Mouse (Mus musculus): ENCODE data around the gene Adgrf3. TPM values are rescaled to one million over a fixed set of nuclear protein-coding genes. Genes with fewer than 3 reads are reported as not detected.

Gene Adgrf3
- polyA plus RNA-seq, 1 experiment from 2014 or later = 0.33 TPM

MicroRNAs encoded within 50 kb of the gene (microRNA counts, 519-probe panel; counts per million panel counts)
- 1,766 counts per million, percentile 14 among the panel's probes with 10 or more counts for microRNA mmu-miR-1960

Small RNA genes within 50 kb of the gene (microRNA-seq; reads per million reads assigned to microRNA genes)
- 1.2 reads per million for gene Mir1960

Other genes with a start within 250 kb of the Adgrf3 start
- gene Il6, start 192.6 kb downstream of the Adgrf3 start, polyA plus RNA-seq (2015; fragmentation: Nextera tagmentation; extraction: Ambion mirVana) = 0.18 and 0.35 TPM in 2 replicates
- gene Tyms, start 132.1 kb downstream of the Adgrf3 start, polyA plus RNA-seq (2015; fragmentation: Nextera tagmentation; extraction: Ambion mirVana) = 240 and 284 TPM in 2 replicates
- 0.30 and 0.59 TPM in 2 replicates for gene Garem2, start 100.6 kb downstream of the Adgrf3 start, polyA plus RNA-seq (2015; fragmentation: Nextera tagmentation; extraction: Ambion mirVana)
- not detected in 2 replicates for gene 3110082J24Rik, start 99.6 kb downstream of the Adgrf3 start, polyA plus RNA-seq (2015; fragmentation: Nextera tagmentation; extraction: Ambion mirVana)
- gene Hadha, start 50.6 kb downstream of the Adgrf3 start, polyA plus RNA-seq (2015; fragmentation: Nextera tagmentation; extraction: Ambion mirVana) = 142 and 153 TPM in 2 replicates
- 156 and 196 TPM in 2 replicates for gene Hadhb, start 50.5 kb downstream of the Adgrf3 start, polyA plus RNA-seq (2015; fragmentation: Nextera tagmentation; extraction: Ambion mirVana)
- gene Selenoi, start 26.9 kb upstream of the Adgrf3 start, polyA plus RNA-seq (2015; fragmentation: Nextera tagmentation; extraction: Ambion mirVana) = 22.3 and 24.6 TPM in 2 replicates
- 0.90 and 1.4 TPM in 2 replicates for gene Drc1, start 75.7 kb upstream of the Adgrf3 start, polyA plus RNA-seq (2015; fragmentation: Nextera tagmentation; extraction: Ambion mirVana)

Measured in stomach, embryonic 15.5 days (tissue).